Mouse (Mus musculus) brown adipose tissue, adult 24 weeks (tissue): ENCODE measurements around the gene Fgb. TPM values are rescaled to one million over a fixed set of nuclear protein-coding genes. Genes with fewer than 3 reads are reported as not detected.

ENCODE experiments used
- H3K27ac ChIP-seq: fragments of 200-500 bp; replicated peaks from 2 replicates; pipeline ENCODE4 v1.5.1; 2012; ENCODE audit warnings: low read depth, mild to moderate bottlenecking, low read length
- H3K4me1 ChIP-seq: fragments of 200-500 bp; 2 replicates; pipeline ENCODE4 v1.6.1; 2012; ENCODE audit warnings: low read length, mixed read lengths; ENCODE audit not compliant: control insufficient read depth, insufficient read depth, insufficient read length
- H3K4me3 ChIP-seq: fragments of 200-500 bp; 2 replicates; pipeline ENCODE4 v1.5.1; 2012; ENCODE audit warnings: low read depth, mild to moderate bottlenecking, low read length, moderate library complexity; ENCODE audit not compliant: insufficient read depth
- polyA plus RNA-seq: library from polyadenylated mRNA; stranded (reverse); fragments of >200 nt; gene quantifications from 2 replicates; pipeline ENCODE4 v1.2.4, GENCODE M21; 2012; ENCODE audit not compliant: missing spikeins, insufficient read depth, insufficient read length

Fgb gene
- polyA plus RNA-seq = 1.1 TPM in 1 of 2 replicates, not detected in the other

DNA sequence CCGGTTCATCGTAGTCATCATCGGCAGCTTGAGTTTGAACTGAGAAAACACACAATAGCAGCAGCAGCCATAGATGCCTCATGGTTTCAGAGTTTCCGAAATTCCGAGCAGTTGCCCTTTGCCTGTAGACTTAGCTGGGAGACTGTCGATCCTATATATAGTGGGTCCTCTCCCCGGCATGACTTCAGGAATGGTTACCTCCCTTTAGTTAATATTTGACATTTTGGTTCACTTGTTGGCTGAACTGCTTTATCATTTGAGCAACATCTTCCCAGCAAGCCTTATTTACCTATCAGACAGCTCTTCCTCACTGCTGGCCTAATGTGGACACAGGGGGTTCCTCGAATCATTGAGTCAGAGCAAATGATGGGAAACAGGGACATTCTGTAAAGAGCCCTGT, at the start of gene Fgb:
TSS of gene Fgb (minus strand) at position 184 of the 400 bp plus-strand sequence.
- no peak within 1 kb of the TSS for H3K4me3 ChIP-seq
- H3K4me1 ChIP-seq = no peaks in the 10 kb centered on the region
- H3K27ac ChIP-seq = no peak within 1 kb of the TSS

- Histone ChIP-seq H3K4me1 (0 out of 2 replicates have a peak, but pooled peaks cover 3% of the 10 kb centered on the region), H3K27ac (no peak overlapping the region), H3K4me3 (no peak overlapping the region; the same call in 1 of the 2 replicates)
Observed at GRCm38 (mm10) chr3:83099139-83099538, 49.5 kb upstream of the Fgb start.

DNA sequence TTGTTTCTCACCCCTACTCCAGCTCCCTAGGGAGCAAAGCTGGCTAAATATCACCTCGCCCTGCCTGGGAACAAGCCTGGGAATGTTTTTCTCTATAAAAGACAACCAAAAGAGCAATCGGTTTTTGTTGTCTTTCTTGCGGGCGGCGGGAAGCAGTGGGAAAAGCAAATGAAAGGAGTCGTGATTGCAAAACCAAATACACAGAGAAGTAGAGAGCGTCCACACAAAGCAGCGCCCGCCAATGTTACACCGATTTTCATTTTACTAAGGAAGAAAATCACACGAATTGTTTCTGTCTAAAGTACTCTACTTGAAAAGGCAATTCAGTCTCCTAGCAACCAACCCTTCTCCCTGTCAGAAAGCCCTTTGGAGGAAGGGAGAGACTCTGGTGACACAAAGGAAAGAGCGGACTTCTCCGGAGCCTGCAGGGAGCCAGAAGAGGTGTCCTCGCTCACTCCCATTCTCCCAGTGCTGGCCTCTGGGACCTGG, 48.9 kb upstream of the Fgb start:
- Histone ChIP-seq H3K4me3 (peak overlapping the region; percentile 35), H3K27ac (no peak overlapping the region), H3K4me1 (0 out of 2 replicates have a peak, but pooled peaks cover 3% of the 10 kb centered on the region)

DNA sequence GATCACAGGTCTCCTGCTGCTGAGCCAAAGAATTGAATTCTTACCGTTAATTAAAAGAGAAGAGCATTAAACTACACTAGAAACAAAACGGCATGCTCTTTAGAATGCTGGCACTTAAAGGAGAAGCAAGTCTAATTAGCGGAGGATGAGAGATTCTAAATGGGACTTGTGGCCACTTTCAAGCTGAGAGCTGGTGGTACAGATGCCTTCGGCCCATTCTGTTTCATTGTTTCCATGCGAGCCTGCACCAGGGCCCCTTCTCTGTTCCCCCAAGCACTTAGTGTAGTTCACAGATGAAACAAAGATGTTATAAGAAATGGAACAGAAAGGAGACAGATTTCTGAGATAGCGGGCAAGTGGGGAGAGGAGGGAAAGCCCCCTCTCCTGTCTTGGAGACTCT, 47.9 kb upstream of the Fgb start:
- Histone ChIP-seq H3K4me1 (0 out of 2 replicates have a peak, but pooled peaks cover 3% of the 10 kb centered on the region), H3K27ac (no peak overlapping the region), H3K4me3 (no peak overlapping the region)

GRCm38 (mm10) chr3:83080567-83081055, 30.9 kb upstream of the Fgb start:
- no peaks in the 10 kb centered on the region for H3K4me1 ChIP-seq
- H3K4me3 ChIP-seq = peak overlapping the region; percentile 38

GRCm38 (mm10) chr3:83076563-83076962, 26.9 kb upstream of the Fgb start:
- Histone ChIP-seq H3K27ac (no peak overlapping the region), H3K4me1 (no peaks in the 10 kb centered on the region), H3K4me3 (no peak overlapping the region)

More at GRCm38 (mm10) chr3:83080567-83081055, 30.9 kb upstream of the Fgb start:
- no peak overlapping the region for H3K27ac ChIP-seq

DNA sequence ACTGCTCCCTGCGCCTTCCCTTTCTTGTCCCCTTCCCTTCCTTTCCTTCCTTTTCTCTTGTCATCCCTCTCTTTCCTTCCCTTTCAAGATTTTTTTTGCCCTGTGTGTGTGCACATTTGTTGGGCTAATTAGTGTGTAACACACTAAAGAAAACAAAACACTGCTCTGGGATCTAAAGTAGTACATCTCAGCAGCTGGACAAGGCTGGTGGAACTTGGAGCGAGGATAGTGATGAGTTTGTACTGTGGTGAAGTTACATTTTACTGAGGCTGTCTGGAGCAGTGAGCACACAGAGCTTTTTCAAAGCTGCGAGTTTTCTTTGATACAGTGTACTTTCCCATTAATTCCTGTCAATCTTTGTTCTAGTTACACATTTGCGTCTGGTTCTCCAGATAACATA, 20.6 kb upstream of the Fgb start:
- Histone ChIP-seq H3K4me1 (no peaks in the 10 kb centered on the region), H3K27ac (no peak overlapping the region)

GRCm38 (mm10) chr3:83068869-83069268, 19.2 kb upstream of the Fgb start:
- H3K27ac ChIP-seq = no peak overlapping the region
- no peaks in the 10 kb centered on the region for H3K4me1 ChIP-seq
- H3K4me3 ChIP-seq = no peak overlapping the region

More for the DNA sequence above, 20.6 kb upstream of the Fgb start:
- H3K4me3 ChIP-seq = no peak overlapping the region

- Histone ChIP-seq H3K4me3 (no peak overlapping the region), H3K4me1 (no peaks in the 10 kb centered on the region), H3K27ac (no peak overlapping the region)
Observed at GRCm38 (mm10) chr3:83067920-83068319, 18.3 kb upstream of the Fgb start.

- Histone ChIP-seq H3K4me3 (no peak overlapping the region), H3K27ac (no peak overlapping the region), H3K4me1 (peaks cover 3% of the 10 kb centered on the region; the same call in 1 of the 2 replicates)
Observed at GRCm38 (mm10) chr3:83057046-83057445, 7.4 kb upstream of the Fgb start.

DNA sequence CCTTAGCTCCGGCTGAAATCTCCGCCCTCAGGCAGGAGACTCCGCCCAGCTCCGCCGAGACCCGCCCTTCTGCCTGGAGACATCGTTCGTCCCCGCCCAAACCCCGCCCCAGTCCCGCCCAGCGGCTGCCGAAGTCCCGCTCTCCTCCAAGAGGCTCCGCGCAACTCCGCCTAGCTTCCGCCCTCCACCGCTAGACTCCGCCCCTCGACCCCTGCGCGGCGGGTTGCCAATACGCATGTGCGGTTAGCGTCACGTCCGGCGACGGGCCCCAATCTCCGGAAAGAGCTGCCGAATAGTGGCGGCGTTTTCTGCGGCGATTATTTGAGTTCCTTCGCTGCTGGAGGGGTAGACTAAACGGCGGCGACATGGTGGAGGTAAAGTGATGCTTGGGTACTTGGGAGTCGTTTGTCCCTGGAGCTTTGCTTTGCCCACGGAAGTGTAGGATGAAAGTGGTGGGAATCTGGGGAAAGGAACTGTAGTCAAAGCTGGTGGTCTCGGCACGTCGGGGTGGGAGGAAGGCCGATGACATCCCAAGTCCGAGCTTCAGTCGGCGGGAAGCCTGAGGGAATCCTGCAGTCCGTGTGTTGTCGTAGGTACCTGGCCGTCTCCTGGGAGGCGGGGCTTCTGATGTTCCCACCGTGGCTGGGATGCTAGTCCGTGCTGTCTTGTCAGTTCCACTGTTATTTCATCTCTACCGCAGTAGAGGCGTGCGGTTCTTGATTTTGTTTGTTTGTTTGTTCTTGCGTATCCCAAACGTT, 5.8 kb upstream of the Fgb start, which contains the start of gene Plrg1:
TSS of gene Plrg1 (plus strand) at position 242 of the 758 bp plus-strand sequence.
- Histone ChIP-seq H3K27ac (peak within 1 kb of the TSS; percentile 72), H3K4me1 (peaks cover 3% of the 10 kb centered on the region; the same call in 1 of the 2 replicates), H3K4me3 (peak within 1 kb of the TSS; percentile 88)

GRCm38 (mm10) chr3:83054759-83055158, 5.1 kb upstream of the Fgb start:
- peak overlapping the region; percentile 54 for H3K4me3 ChIP-seq
- no peak overlapping the region for H3K27ac ChIP-seq
- peaks cover 3% of the 10 kb centered on the region; the same call in 1 of the 2 replicates for H3K4me1 ChIP-seq

- H3K27ac ChIP-seq = no peak overlapping the region
- H3K4me3 ChIP-seq = no peak overlapping the region
- H3K4me1 ChIP-seq = peaks cover 3% of the 10 kb centered on the region; the same call in 1 of the 2 replicates
Observed at GRCm38 (mm10) chr3:83053758-83054157, 4.1 kb upstream of the Fgb start.

DNA sequence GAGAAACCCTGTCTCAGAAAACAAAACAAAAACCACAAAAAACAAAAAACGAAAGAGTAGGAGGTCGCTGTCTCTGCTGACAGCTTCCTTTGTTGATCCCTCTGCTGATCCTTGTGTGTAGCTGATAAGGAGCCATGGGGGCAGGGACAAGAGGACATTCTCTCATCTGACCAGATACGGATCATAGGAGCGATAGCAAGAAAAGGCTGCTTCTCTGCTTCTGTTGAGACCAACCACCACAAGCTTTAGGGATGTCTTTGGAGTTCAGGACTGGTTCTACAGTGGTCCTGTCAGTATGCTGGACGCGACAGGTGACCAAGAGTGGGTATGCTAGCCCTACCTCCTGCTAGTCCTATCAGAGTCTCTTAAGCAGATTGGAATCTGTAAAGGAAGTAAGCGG, 3.5 kb upstream of the Fgb start:
- Histone ChIP-seq H3K27ac (no peak overlapping the region), H3K4me1 (peaks cover 3% of the 10 kb centered on the region; the same call in 1 of the 2 replicates), H3K4me3 (no peak overlapping the region)

- no peak overlapping the region for H3K4me3 ChIP-seq
- H3K27ac ChIP-seq = no peak overlapping the region
- peaks cover 3% of the 10 kb centered on the region; the same call in 1 of the 2 replicates for H3K4me1 ChIP-seq
Observed at GRCm38 (mm10) chr3:83052102-83052501, 2.4 kb upstream of the Fgb start.
